Mouse (Mus musculus) subcutaneous adipose tissue, adult 2 months (tissue): ENCODE results near the gene Amacr. TPM values are rescaled to one million over a fixed set of nuclear protein-coding genes. Genes with fewer than 3 reads are reported as not detected.

Source experiments
- polyA plus RNA-seq: library from polyadenylated mRNA; depleted of rRNA; stranded (reverse); fragments of >200 nt; gene quantifications from 2 replicates; pipeline ENCODE4 v1.2.3, GENCODE M21; 2012; ENCODE audit warnings: low replicate concordance; rRNA removed

The Amacr gene
- polyA plus RNA-seq = 9.5 and 10.4 TPM in 2 replicates

GRCm38 (mm10) chr15:10981377-10982063 lies at the start of gene Amacr:
TSS of gene Amacr (plus strand) at chr15:10981756.

DNA sequence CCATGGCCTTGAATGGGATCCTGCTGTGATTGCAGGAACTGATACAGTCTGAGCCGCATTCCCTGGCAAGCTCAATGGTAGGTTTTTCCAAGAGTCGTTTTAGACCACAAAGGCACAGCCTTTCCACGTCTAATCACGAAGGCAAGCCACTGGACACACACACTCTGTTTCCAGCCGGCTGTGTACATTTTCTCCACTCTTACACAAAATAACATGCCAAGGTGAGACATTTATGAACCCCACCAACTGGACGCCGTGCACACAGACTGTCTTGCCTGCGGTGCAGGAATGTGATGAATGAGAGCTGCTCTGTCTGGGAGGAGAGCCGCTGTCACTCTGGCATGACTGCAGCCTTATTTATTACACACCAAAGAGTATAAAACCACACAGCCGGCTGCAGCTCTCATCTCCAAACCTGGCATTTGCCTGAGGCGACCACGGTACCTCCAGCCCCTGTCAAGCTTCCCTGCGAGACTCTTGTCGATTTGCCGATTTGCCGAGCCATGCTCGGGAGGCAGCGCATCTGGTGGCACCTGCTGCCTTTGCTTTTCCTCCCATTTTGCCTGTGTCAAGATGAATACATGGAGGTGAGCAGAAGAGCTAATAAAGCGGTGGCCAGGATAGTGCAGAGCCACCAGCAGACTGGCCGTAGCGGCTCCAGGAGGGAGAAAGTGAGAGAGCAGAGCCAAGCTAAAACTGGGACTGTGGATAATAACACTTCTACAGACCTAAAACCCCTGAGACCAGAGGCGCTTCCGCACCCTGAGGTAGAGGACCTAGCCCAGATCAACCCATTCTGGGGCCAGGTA lies 29.4 kb upstream of the Amacr start, which contains the start of gene C1qtnf3:
Gene C1qtnf3, plus strand, starts transcription at position 382 of the 809 bp plus-strand sequence.

GRCm38 (mm10) chr15:11000421-11000820 lies 18.9 kb downstream of the Amacr start, which contains the start of gene Slc45a2:
TSS of gene Slc45a2 (plus strand) at chr15:11000721.

GRCm38 (mm10) chr15:11037711-11038110 lies 56.2 kb downstream of the Amacr start, which contains the start of gene Rxfp3:
TSS of gene Rxfp3 (minus strand) at chr15:11037991.

Other genes starting within 250 kb of the Amacr start
- 7.9 and 76.5 TPM in 2 replicates for gene C1qtnf3, start 29.4 kb upstream of the Amacr start, polyA plus RNA-seq
- gene Slc45a2, start 19.0 kb downstream of the Amacr start, polyA plus RNA-seq = 0.03 TPM in 1 of 2 replicates, not detected in the other
- gene Rxfp3, start 56.2 kb downstream of the Amacr start, polyA plus RNA-seq = 0.04 and 0.05 TPM in 2 replicates
- gene Adamts12, start 83.0 kb downstream of the Amacr start, polyA plus RNA-seq = 10.2 and 11.8 TPM in 2 replicates